Mouse (Mus musculus): ENCODE results near the gene Chpf2. TPM values are rescaled to one million over a fixed set of nuclear protein-coding genes. Genes with fewer than 3 reads are reported as not detected.
A peak's percentile ranks its signal among the peaks of the same experiment; 100 is the strongest.

Chpf2 gene
- total and polyA plus RNA-seq, 3 experiments, result 37.9 to 39.7 TPM; not detected in 1

DNA sequence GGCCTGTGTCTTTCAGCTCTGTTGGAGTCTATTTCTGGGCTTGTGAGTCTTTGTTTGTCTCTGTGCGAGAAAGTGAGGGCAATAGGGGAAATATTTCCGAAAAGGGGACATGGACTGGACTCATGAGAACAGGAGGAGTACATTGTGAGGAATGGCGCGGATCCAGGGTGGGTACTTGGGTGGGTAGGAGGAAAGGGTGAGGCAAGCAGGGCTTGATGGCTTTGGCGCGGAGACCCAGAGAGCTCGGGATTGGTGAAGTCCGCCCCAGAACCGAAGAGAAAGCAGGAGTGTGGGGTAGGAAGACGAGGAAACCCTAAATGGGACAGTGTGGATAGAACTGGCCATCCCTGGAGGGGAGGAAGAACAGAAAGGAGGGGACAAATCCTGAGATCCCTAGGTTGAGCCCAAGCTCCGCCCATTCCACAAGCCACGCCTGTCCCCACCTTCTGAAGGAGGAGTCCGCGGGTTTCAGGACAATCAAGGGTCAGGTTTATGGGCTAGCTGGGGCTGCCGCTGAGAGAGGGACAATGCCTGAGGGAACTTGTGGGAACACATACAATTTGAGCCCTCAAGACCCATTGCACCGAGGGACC is 16.3 kb downstream of the Chpf2 start:
- Histone ChIP-seq H3K27ac (ENCODE audit: control insufficient read depth, low read depth, low read length) (no peak overlapping the region), H3K4me1 (ENCODE audit: control insufficient read depth in 1 of 2, insufficient read depth in 2 of 2, low read length in 2 of 2) (peaks cover 0 to 2% of the 10 kb centered on the region in 2 experiments; a peak in 1 of 4 replicates), H3K27me3 (ENCODE audit: control insufficient read depth in 1 of 2, insufficient read depth in 2 of 2, low read length in 2 of 2) (peaks cover 48 to 65% of the 10 kb centered on the region in 2 experiments), H3K4me3 (ENCODE audit: control insufficient read depth in 1 of 2, insufficient read depth in 1 of 2, low read depth in 2 of 2, low read length in 2 of 2) (peak overlapping the region; percentile 51 to 93), H3K36me3 (ENCODE audit: control insufficient read depth in 1 of 2, insufficient read depth in 2 of 2, low read length in 2 of 2) (no peaks in the 10 kb centered on the region), H3K9me3 (replicated peaks; ENCODE audit: insufficient read depth, low read length) (no peaks in the 10 kb centered on the region), H3K79me2 (ENCODE audit: control insufficient read depth, insufficient read depth, low read length, poor library complexity) (no peaks in the 10 kb centered on the region; the same call in 1 of the 2 replicates), H3K9ac (ENCODE audit: control insufficient read depth, low read depth, low read length, poor library complexity, severe bottlenecking) (peak overlapping the region; percentile 73)
- no peak for TF ChIP-seq GABPA (IDR thresholded peaks at IDR 0.05; ENCODE audit: low read depth, low read length)
- peak; percentile 26; the same call in 1 of the 2 replicates for TF ChIP-seq NELFE (IDR thresholded peaks at IDR 0.05; ENCODE audit: low read depth, low read length)
- DNase-seq (ENCODE audit: low read depth, low spot score), result peak; percentile 71

DNA sequence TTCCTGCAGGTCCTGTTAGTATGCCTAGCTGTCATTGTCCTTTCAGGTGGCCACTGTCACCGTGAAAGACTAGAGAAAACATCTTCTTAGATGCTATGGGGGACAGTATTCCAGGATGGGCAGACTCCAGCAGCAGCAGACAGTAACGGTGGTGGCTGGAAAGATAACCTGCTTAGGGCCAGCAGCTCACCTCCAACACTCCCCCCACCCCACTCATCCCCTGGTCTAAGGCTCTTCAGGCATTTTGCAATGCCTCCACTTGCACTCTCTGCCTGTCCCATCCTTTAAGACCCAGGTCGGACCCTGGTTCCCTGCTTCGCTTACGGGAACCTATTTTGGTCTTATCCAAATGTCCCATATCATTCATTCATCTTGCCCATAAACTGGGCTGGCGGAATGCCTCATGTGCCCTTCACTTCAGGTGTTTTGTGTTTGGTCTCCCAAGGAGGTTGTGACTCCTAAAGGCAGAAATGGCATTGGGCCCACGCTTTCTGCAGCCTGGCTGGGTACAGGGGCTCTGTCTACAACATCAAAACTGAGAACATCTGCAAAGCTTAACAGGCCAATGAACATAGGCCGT is 17.0 kb downstream of the Chpf2 start:
- H3K27me3 ChIP-seq (ENCODE audit: control insufficient read depth in 1 of 2, insufficient read depth in 2 of 2, low read length in 2 of 2), result peaks cover 50 to 68% of the 10 kb centered on the region in 2 experiments
- H3K4me3 ChIP-seq (ENCODE audit: control insufficient read depth in 1 of 2, insufficient read depth in 1 of 2, low read depth in 2 of 2, low read length in 2 of 2), result no peak overlapping the region
- no peaks in the 10 kb centered on the region for H3K36me3 ChIP-seq (ENCODE audit: control insufficient read depth in 1 of 2, insufficient read depth in 2 of 2, low read length in 2 of 2)
- no peaks in the 10 kb centered on the region; the same call in 1 of the 2 replicates for H3K79me2 ChIP-seq (ENCODE audit: control insufficient read depth, insufficient read depth, low read length, poor library complexity)
- H3K4me1 ChIP-seq (ENCODE audit: control insufficient read depth in 1 of 2, insufficient read depth in 2 of 2, low read length in 2 of 2), result peaks cover 0 to 2% of the 10 kb centered on the region in 2 experiments; a peak in 1 of 4 replicates
- no peak overlapping the region for H3K27ac ChIP-seq (ENCODE audit: control insufficient read depth, low read depth, low read length)
- H3K9ac ChIP-seq (ENCODE audit: control insufficient read depth, low read depth, low read length, poor library complexity, severe bottlenecking), result no peak overlapping the region
- peak; percentile 11 for DNase-seq (ENCODE audit: low read depth, low spot score)
- TF ChIP-seq MAX (IDR thresholded peaks at IDR 0.05; ENCODE audit: low read length), result no peak
- TF ChIP-seq POLR2AphosphoS5 (IDR thresholded peaks at IDR 0.05; ENCODE audit: borderline replicate concordance, low read depth, low read length), result no peak
- no peak for TF ChIP-seq ETS1 (IDR thresholded peaks at IDR 0.05; ENCODE audit: low read depth, low read length)
- no peak for TF ChIP-seq BHLHE40 (IDR thresholded peaks at IDR 0.05; ENCODE audit: borderline replicate concordance, low read depth, low read length)
- no peak for TF ChIP-seq CTCF (IDR thresholded peaks at IDR 0.05 in 2 of 3, conservative IDR thresholded peaks at IDR 0.05 in 1 of 3; ENCODE audit: control insufficient read depth in 1 of 3, insufficient read depth in 1 of 3, low read depth in 2 of 3, low read length in 3 of 3, poor library complexity in 1 of 3, severe bottlenecking in 1 of 3)
- TF ChIP-seq ZNF384 (IDR thresholded peaks at IDR 0.05; ENCODE audit: low read depth, low read length), result no peak
- TF ChIP-seq SIN3A (IDR thresholded peaks at IDR 0.05; ENCODE audit: low read length), result no peak
- no peak for TF ChIP-seq USF1 (IDR thresholded peaks at IDR 0.05; ENCODE audit: low read depth, low read length)
- TF ChIP-seq POLR2AphosphoS2 (IDR thresholded peaks at IDR 0.05; ENCODE audit: low read length), result no peak
- TF ChIP-seq JUND (IDR thresholded peaks at IDR 0.05; ENCODE audit: low read depth, low read length), result no peak
- H3K9me3 ChIP-seq (replicated peaks; ENCODE audit: insufficient read depth, low read length), result no peaks in the 10 kb centered on the region

DNA sequence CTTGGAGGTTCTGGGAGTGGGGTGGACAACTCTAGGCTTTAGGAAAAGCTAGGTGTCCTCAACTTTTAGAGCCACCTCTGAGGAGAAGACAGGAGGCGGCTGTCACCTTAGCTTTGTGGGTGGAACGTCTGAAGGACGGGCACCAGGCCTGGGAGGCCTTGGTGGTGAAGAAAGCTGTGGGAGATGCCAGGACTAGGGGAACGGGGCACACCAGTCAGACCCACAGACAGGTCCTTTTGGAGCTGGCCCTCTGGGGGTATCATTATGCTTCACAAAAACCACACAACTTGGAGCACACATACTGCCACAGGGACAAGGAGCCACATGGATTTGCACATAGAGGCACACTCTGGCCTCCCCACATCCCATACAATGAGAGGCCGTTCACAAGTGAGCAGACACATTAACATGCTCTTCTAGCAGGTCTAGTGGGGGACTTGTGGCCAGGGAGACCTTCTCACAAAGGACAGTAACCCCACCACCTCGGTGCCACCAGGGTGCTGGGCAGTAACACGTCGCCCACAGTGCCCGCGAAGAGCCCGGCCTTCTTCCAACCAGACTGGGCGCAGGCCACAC is 17.6 kb downstream of the Chpf2 start:
- Histone ChIP-seq H3K36me3 (ENCODE audit: control insufficient read depth in 1 of 2, insufficient read depth in 2 of 2, low read length in 2 of 2) (no peaks in the 10 kb centered on the region), H3K27ac (ENCODE audit: control insufficient read depth, low read depth, low read length) (no peak overlapping the region), H3K27me3 (ENCODE audit: control insufficient read depth in 1 of 2, insufficient read depth in 2 of 2, low read length in 2 of 2) (peaks cover 47 to 71% of the 10 kb centered on the region in 2 experiments), H3K9ac (ENCODE audit: control insufficient read depth, low read depth, low read length, poor library complexity, severe bottlenecking) (peak overlapping the region; percentile 44), H3K9me3 (replicated peaks; ENCODE audit: insufficient read depth, low read length) (no peaks in the 10 kb centered on the region), H3K4me1 (ENCODE audit: control insufficient read depth in 1 of 2, insufficient read depth in 2 of 2, low read length in 2 of 2) (peaks cover 0 to 2% of the 10 kb centered on the region in 2 experiments; a peak in 1 of 4 replicates), H3K79me2 (ENCODE audit: control insufficient read depth, insufficient read depth, low read length, poor library complexity) (no peaks in the 10 kb centered on the region; the same call in 1 of the 2 replicates), H3K4me3 (ENCODE audit: control insufficient read depth in 1 of 2, insufficient read depth in 1 of 2, low read depth in 2 of 2, low read length in 2 of 2) (peak overlapping the region in 1 of 2 experiments; percentile 37; a peak in 2 of 4 replicates)
- DNase-seq (ENCODE audit: low read depth, low spot score), result peak; percentile 38
- no peak for TF ChIP-seq POLR2AphosphoS5 (IDR thresholded peaks at IDR 0.05; ENCODE audit: borderline replicate concordance, low read depth, low read length)
- no peak for TF ChIP-seq ZMIZ1 (IDR thresholded peaks at IDR 0.05; ENCODE audit: low read depth, low read length)
- TF ChIP-seq JUND (IDR thresholded peaks at IDR 0.05; ENCODE audit: low read depth, low read length), result no peak
- no peak for TF ChIP-seq RAD21 (IDR thresholded peaks at IDR 0.05; ENCODE audit: low read depth, low read length)
- TF ChIP-seq TCF12 (IDR thresholded peaks at IDR 0.05; ENCODE audit: low read depth, low read length), result no peak
- TF ChIP-seq TBP (IDR thresholded peaks at IDR 0.05; ENCODE audit: low read depth, low read length), result no peak
- TF ChIP-seq KAT2A (conservative IDR thresholded peaks at IDR 0.05; ENCODE audit: low read depth, low read length), result no peak
- no peak for TF ChIP-seq MAFK (IDR thresholded peaks at IDR 0.05; ENCODE audit: borderline replicate concordance, low read depth, low read length)
- no peak for TF ChIP-seq MAX (IDR thresholded peaks at IDR 0.05; ENCODE audit: low read length)
- TF ChIP-seq GATA1 (IDR thresholded peaks at IDR 0.05; ENCODE audit: low read depth, low read length), result no peak
- TF ChIP-seq ETS1 (IDR thresholded peaks at IDR 0.05; ENCODE audit: low read depth, low read length), result no peak
- TF ChIP-seq ZNF384 (IDR thresholded peaks at IDR 0.05; ENCODE audit: low read depth, low read length), result no peak
- no peak for TF ChIP-seq MAZ (IDR thresholded peaks at IDR 0.05; ENCODE audit: low read depth, low read length)
- TF ChIP-seq ZC3H11A (IDR thresholded peaks at IDR 0.05; ENCODE audit: low read depth, low read length), result no peak
- TF ChIP-seq MXI1 (IDR thresholded peaks at IDR 0.05; ENCODE audit: low read depth, low read length), result no peak
- TF ChIP-seq MYB (IDR thresholded peaks at IDR 0.05; ENCODE audit: low read depth, low read length), result no peak
- TF ChIP-seq SIN3A (IDR thresholded peaks at IDR 0.05; ENCODE audit: low read length), result no peak

Measured in MEL (cell line).